Mouse (Mus musculus) cerebellum, adult 2 months (tissue): Measurements from ENCODE around the gene Prx.

Experiments
- CTCF ChIP-seq: fragments of 200-500 bp; IDR thresholded peaks from 2 replicates; pipeline ENCODE4 v1.5.1; 2011; ENCODE audit warnings: low read depth, mild to moderate bottlenecking, control low read depth, low read length, moderate library complexity, borderline replicate concordance; ENCODE audit not compliant: insufficient read depth
- POLR2A ChIP-seq: fragments of 200-500 bp; IDR thresholded peaks from 2 replicates; pipeline ENCODE4 v1.6.1; 2011; ENCODE audit warnings: low read length, control low read depth, borderline replicate concordance; ENCODE audit not compliant: insufficient read depth

DNA sequence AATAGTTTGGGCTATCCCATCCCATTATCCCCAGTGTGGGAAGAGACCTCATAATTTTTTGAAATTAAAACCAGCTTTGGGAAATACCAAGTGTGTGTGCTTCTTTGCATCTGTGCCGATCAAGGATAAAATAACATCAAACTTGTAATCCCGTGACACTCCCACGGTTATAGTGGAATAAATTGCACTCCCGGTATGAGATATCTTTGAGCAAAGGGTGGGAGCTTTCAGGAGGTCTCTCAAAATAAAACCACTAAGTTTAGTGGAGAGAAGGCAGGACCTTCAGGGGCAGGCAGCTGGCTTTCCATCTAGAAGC is 8.9 kb upstream of the Prx start:
- no peak for TF ChIP-seq CTCF
- no peak for TF ChIP-seq POLR2A
